Mouse (Mus musculus) ZHBTc4 (cell line): ENCODE measurements around the gene Gpr107.
"Not testable (repeated sequence)": the region's sequence is repeated elsewhere in the genome, so short reads cannot be mapped to it uniquely, and the experiment has no call there.

Source experiments
- DNase-seq: peaks from one replicate; pipeline ENCODE4 v3.0.0-alpha.2; 2011; ENCODE audit warnings: low read depth, low spot score

The Gpr107 gene

DNA sequence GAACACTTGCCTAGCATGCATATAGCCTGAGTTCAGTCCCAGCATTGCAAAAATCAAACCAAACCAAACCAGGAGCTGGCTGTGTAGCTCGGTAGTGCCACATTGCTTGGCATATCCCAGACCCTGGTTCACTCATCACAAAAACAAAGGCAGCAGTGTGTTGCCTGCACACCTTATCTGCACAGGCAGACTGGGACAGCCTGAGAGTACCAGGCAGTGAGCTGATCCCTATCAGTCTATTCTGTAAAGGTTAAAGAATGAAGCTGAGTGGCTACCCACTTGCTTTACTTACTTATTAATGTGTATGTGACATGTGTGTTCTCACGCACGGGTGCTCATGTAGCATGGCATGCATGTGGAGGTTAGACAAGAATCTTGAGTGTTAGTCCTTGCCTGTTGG, 4.7 kb downstream of the Gpr107 start:
- DNase-seq = no peak

DNA sequence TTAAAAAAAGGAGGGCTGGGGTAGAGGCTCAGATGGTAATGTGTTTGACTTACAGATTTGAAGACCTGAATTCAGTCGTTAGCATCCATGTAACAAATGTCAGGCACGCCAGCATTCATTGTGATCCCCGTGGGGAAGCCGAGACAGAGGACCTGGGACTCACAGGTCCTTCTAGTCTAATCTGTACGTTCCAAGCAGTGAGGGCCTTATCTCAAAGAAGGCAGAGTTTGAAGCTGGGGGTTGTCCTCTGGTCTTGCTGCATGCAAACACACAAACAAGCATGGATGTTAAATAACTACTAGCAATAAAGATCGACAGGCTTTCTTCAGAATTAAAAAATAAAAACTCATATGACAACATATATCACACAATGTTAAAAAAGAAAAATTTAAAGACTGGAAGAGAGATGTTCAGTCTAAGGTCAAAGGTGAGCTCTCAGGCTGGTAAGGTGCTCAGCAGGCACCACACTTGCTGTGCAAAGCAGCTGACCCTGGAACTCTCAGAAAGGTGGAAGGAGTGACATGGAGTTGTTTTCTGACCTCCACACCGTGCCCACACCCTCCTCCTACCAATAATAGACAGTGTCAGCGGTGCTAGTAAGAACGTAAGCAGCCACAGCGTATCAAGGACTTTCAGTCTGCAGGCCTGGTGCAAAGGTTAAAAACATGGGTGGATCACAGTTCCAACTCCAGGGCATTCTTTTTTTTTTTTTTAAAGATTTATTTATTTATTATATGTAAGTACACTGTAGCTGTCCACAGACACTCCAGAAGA, 8.2 kb downstream of the Gpr107 start:
- DNase-seq = no peak

DNA sequence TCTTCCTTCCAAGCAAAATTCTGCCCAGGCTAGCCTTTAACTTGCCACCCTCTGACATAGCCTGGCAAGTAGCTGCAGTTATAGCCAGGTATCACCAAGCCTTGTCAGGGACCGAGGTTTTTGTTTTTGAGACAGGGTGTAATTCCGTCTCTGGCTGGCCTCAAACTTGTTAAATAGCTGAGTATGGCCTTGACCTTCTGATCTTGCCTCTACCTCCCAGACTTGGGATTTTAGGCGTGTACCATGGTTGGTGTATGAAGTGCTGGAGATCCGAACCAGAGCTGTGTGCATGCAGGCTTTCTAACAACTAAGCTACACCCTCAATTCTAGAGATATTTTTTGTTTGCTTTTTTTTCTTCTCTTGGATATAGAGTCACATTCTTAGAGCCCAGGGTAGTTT, 9.5 kb downstream of the Gpr107 start:
- DNase-seq = peak; percentile 47

DNA sequence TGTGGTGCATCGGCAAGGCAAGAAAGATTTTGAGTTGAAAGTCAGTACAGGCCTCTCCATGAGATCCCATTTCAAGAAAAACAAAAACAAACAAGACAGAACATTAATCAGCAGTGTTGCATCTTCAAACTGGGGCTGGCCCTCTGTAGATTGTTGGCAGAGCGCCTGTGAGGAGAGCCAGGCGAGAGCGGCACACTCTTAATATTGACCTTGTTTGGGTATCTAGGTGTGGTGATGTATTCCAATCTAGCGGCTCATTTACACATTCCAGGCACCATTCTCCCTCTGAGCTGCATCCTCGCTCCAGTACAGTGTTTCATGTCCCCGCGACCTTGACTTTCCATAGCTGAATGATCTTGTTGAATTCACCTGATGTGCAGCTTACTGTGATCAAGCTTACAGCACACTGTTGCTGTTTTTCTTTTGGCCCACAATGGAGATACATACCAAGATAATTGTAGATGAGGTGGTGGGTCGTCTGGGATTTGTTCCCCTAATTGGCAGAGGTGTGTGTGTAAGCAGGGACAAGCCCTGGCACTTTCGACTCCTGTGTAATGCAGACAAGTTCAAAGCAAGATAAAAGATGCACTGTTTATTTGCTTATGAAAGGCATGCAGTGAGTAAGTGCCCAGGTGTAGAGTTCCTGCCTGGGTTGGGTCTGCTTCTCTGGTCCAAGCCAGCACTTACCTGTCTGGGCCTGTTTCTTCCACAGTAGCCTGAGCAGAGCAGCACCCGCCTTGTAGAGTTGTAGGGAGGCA, 11.4 kb downstream of the Gpr107 start:
- DNase-seq = peak; percentile 98

DNA sequence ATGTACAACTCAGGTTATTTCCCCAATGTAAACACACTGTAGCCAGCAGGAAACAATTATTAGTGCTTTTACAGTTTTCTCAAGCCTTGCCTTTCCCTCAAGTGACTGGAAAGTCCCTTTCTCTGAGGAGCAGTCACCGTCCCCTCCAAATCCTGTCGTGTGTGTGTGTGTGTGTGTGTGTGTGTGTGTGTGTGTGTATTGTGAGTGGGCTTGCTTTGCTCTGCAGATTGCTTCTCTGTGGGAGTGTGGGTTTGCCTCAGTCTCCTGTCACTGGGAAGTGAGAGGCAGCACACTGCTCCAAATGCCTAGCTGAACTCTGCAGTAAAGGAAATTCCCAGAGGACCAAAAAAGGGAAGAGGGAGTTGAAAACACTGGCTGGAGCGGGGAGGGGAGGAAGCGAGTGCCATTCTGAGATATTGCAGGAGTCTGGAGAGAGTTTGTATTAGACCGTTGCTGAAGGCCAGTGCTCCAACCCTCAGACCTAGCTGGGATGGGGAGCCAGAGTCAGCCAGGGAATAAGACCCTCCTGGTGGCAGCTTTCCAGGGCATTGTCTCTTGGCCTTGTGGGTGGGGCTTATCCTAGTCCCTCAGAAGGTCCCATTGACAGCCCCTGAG, 12.8 kb downstream of the Gpr107 start:
- DNase-seq = peak; percentile 65

- DNase-seq = peak; percentile 59
Measured at GRCm38 (mm10) chr2:31165529-31165928, 13.4 kb downstream of the Gpr107 start.

DNA sequence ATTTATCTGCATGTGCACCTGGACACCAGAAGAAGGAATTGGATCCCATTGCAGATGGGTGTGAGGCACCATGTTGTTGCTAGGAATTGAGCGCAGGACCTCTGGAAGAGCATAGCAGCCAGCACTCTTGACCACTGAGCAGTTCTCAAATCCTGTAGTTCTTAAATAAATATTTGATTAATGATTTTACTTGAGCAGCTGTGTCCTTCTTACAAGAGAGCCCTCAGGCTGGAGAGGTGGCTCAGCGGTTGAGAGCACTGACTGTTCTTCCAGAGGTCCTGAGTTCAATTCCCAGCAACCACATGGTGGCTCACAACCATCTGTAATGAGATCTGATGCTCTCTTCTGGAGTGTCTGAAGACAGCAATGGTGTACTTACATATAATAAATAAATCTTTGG, 15.5 kb downstream of the Gpr107 start:
- DNase-seq = not testable (repeated sequence)

- DNase-seq = peak; percentile 62
Measured at GRCm38 (mm10) chr2:31169001-31169400, 16.9 kb downstream of the Gpr107 start.

DNA sequence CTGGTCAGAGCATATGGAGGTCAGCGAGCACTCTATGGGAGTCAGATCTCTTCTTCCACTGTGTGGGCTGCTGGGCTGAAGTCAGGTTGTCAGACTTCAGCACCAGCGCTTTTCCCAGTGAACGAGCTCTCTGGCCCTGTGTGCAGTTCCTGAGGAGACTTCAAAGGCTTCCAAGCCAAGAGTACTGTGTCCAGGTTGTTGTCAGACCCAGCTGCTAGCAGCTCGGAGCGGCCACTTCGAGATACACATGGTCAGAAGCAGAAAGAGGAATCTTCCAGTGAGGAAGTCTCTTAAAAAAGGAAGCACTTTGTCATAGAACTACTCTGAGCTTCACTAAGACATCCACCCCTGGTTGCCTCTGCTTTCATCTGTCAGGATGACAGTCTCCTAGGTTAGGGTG, 18.0 kb downstream of the Gpr107 start:
- no peak for DNase-seq

DNA sequence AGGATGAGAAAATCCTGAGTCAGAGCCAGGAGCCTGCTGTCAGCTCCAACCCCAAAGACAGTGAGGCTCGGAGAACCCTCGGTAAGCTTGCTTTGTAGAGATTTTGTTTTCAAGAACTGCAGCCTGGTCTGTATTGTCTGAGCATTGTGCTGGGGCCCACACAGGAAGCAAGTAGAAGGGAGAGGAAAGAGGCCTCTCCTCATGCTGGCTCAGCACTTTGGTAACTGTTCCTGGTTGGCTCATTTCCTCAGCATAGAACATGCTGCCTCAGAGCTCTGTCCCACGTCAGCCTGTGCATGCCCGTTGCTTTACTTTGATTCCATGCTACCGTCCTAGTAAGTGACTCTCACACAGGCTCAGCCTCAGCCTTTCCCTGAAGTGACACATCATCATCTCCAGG, 19.9 kb downstream of the Gpr107 start:
- no peak for DNase-seq

GRCm38 (mm10) chr2:31172536-31172935, 20.4 kb downstream of the Gpr107 start:
- peak; percentile 55 for DNase-seq

- DNase-seq = peak; percentile 82
Measured at GRCm38 (mm10) chr2:31173290-31173689, 21.2 kb downstream of the Gpr107 start.

DNA sequence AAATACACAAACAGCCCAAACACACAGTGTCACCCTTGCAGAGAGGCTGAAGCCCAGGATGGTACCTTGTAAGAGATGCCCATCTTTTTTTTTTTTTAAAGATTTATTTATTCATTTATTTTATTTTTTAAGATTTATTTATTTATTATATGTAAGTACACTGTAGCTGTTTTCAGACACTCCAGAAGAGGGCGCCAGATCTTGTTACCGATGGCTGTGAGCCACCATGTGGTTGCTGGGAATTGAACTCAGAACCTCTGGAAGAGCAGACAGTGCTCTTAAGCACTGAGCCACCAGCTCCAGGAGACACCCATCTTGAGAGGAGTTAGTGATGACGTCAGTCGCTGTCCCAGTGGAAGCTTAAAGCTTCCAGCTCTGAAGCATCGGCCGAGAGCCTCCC, 26.5 kb downstream of the Gpr107 start:
- peak; percentile 47 for DNase-seq

- peak; percentile 32 for DNase-seq
Measured at GRCm38 (mm10) chr2:31179471-31179870, 27.4 kb downstream of the Gpr107 start.

DNA sequence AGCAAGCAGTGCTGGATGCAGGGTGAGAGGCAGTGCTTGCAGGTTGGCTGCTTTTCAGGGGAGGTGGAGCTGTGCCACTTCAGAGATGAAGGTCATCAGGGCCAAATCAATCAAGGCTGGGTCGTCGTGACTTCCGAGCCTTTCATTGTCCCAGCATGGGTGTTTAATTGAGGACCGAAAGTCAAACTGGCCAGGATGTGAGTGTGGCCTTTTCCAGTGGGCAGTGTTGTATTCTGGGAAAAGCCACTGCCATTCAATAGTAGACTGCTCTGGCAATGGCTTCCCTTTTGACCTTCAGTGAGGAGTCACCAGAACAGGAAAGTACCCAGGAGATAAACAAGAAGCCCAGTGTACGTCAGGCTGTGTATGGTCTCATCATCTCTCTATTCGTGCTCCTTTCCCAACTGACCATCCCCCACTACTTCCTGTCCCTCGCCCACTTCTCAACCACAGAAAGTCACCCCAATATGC, 28.0 kb downstream of the Gpr107 start:
- no peak for DNase-seq

GRCm38 (mm10) chr2:31182786-31183330, 30.7 kb downstream of the Gpr107 start:
- DNase-seq = no peak

- no peak for DNase-seq
Measured at GRCm38 (mm10) chr2:31183830-31184229, 31.7 kb downstream of the Gpr107 start.

GRCm38 (mm10) chr2:31188691-31189090, 36.6 kb downstream of the Gpr107 start:
- DNase-seq = no peak

- no peak for DNase-seq
Measured at GRCm38 (mm10) chr2:31189654-31190053, 37.5 kb downstream of the Gpr107 start.

DNA sequence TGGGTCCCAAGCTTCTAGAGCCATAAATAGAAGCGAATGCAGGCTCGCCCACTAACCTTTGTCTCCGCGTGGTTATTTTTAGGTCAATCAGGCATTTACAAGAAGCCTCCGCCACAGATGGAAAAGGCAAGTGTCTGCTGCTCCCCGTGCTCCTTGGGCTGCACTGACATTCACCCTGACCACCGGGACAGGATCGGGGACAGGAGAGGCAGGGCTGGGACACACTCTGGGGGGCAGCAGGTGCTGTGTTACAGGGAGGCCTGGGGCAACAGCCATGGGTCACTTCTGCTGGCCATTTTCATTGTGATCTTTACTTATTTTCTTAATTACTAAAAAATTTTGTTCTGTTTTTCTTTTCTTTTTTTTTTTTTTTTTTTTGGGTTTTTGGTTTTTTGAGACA, 39.6 kb downstream of the Gpr107 start:
- DNase-seq = no peak

DNA sequence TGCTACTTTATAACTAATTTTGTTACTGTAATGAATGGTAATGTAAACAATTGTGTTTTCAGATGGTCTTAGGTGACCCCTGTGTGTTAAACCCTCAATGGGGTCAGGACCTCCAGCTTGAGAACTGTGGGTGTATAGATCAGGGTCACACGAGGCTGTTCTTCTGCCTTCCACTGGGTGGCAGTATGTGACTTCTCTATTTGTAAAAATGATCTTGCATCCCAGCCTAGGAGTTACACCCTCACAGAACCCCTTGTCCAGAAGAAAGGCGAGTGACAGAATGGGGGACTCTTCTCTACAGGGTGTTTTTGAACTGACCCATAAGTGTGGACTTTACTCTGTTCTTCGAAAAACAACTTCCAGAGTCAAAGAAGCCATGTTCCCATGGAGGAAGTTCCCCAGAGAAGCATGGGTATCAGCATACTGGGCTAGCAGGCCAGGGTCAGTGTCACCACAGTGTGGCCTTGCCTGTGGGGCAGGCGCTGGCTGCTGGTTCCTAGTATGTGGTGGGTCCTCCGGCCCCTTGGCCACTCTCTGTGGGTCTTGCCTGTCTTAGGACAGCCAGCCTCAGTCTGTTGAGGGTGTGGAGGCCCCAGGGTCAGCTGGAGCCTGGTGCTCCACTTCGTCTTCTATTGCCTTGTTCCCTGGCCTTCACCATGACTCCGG, 42.4 kb downstream of the Gpr107 start:
- peak; percentile 66 for DNase-seq

DNA sequence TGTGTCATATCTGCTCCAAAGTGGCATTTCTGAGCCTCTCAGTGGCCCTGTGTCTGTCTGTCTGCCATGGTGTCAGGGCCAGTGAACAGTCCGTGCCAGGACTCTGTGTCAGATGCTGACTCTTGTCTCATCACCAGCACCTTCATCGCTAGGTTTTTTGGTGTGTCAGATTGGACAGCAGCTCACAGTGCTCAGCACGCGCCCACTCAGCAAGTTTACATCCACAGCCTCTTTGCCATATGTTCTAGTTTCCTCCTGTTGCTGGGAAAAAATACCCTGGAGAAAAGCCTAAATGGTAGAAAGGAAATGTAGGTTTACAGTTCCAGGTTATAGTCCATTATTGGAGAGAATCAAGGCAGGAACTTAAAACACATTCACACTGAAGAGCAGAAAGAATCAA, 46.5 kb downstream of the Gpr107 start:
- DNase-seq = no peak
